Mouse (Mus musculus) intestine, embryonic 14.5 days (tissue): Measurements from ENCODE around the gene En2. TPM values are rescaled to one million over a fixed set of nuclear protein-coding genes. Genes with fewer than 3 reads are reported as not detected.

Experiments used
- ATAC-seq: fragments of 200-750 bp; cut with Nextera tagmentation; replicated peaks from 2 replicates; pipeline ENCODE4 v1.8.0; 2017; ENCODE audit warnings: low read depth, moderate number of reproducible peaks, moderate TSS enrichment, moderate library complexity; ENCODE audit not compliant: low FRiP score, low TSS enrichment
- DNase-seq: peaks from one replicate; pipeline ENCODE4 v3.0.0-alpha.2; 2018; ENCODE audit warnings: low spot score
- H3K27ac ChIP-seq: fragments of 300-500 bp; sonication (generic); 2 replicates; pipeline ENCODE4 v1.5.1; 2014; ENCODE audit warnings: low read depth, mild to moderate bottlenecking, control low read depth
- H3K27me3 ChIP-seq: fragments of 300-500 bp; sonication (generic); replicated peaks from 2 replicates; pipeline ENCODE4 v1.6.1; 2014; ENCODE audit warnings: low read length, control low read depth; ENCODE audit not compliant: control insufficient read depth, insufficient read depth
- H3K36me3 ChIP-seq: fragments of 300-500 bp; sonication (generic); 2 replicates; pipeline ENCODE4 v1.6.1; 2014; ENCODE audit warnings: low read length, control low read depth; ENCODE audit not compliant: control insufficient read depth, insufficient read depth
- H3K4me1 ChIP-seq: fragments of 300-500 bp; sonication (generic); replicated peaks from 2 replicates; pipeline ENCODE4 v1.6.1; 2014; ENCODE audit warnings: low read length, control low read depth, mixed read lengths; ENCODE audit not compliant: control insufficient read depth, insufficient read depth
- H3K4me2 ChIP-seq: fragments of 300-500 bp; sonication (generic); 2 replicates; pipeline ENCODE4 v1.6.1; 2014; ENCODE audit warnings: low read length
- H3K4me3 ChIP-seq: fragments of 300-500 bp; sonication (generic); 2 replicates; pipeline ENCODE4 v1.5.1; 2014; ENCODE audit warnings: low read depth, low read length, control low read depth, mixed read lengths
- H3K9ac ChIP-seq: fragments of 300-500 bp; sonication (generic); 2 replicates; pipeline ENCODE4 v1.6.1; 2014; ENCODE audit warnings: mild to moderate bottlenecking, low read length
- H3K9me3 ChIP-seq: fragments of 300-500 bp; sonication (generic); 2 replicates; pipeline ENCODE4 v1.6.1; 2016; ENCODE audit warnings: low read length, control low read depth; ENCODE audit not compliant: control insufficient read depth
- WGBS: fragments of 180-500 bp; shearing (Covaris S2); extraction: QIAGEN DNeasy Blood & Tissue Kit; methylation state at CpG from one replicate; pipeline ENCODE4 v1.1.7; 2014; 5-methylcytosine and 5-hydroxymethylcytosine counted together
- polyA plus RNA-seq: library from polyadenylated mRNA; unstranded; fragments of >200 nt; fragmentation: Nextera tagmentation; extraction: Ambion mirVana; gene quantifications from 2 replicates; pipeline ENCODE4 v1.2.1, GENCODE M21; 2014

En2 gene
- polyA plus RNA-seq, 1 experiment from 2014 or later: not detected

GRCm38 (mm10) chr5:28166256-28167231, 1.1 kb downstream of the En2 start:
- under 1% methylated on average over 109 of the region's 111 CpGs for WGBS
- DNase-seq: peak; percentile 85
- H3K36me3 ChIP-seq: no peaks in the 10 kb centered on the region
- peak overlapping the region; percentile 86 for H3K4me2 ChIP-seq
- H3K9ac ChIP-seq: no peak overlapping the region
- H3K9me3 ChIP-seq: no peaks in the 10 kb centered on the region
- ATAC-seq: no peak
- H3K4me3 ChIP-seq: peak overlapping the region; percentile 47
- H3K27me3 ChIP-seq: peaks cover 96% of the 10 kb centered on the region
- 0 out of 2 replicates have a peak, but pooled peaks cover 10% of the 10 kb centered on the region for H3K4me1 ChIP-seq
- no peak overlapping the region for H3K27ac ChIP-seq

- H3K27me3 ChIP-seq: peaks cover 97% of the 10 kb centered on the region
- no peak overlapping the region for H3K27ac ChIP-seq
- 1% methylated on average over 29 of the region's 29 CpGs for WGBS
- peak; percentile 73 for DNase-seq
- no peak for ATAC-seq
- 0 out of 2 replicates have a peak, but pooled peaks cover 10% of the 10 kb centered on the region for H3K4me1 ChIP-seq
- no peak overlapping the region for H3K4me2 ChIP-seq
- no peak overlapping the region for H3K9ac ChIP-seq
- H3K4me3 ChIP-seq: no peak overlapping the region
- no peaks in the 10 kb centered on the region for H3K9me3 ChIP-seq
- no peaks in the 10 kb centered on the region for H3K36me3 ChIP-seq
Observed at GRCm38 (mm10) chr5:28167611-28168252, 2.2 kb downstream of the En2 start.

- Histone ChIP-seq H3K36me3 (no peaks in the 10 kb centered on the region), H3K4me1 (0 out of 2 replicates have a peak, but pooled peaks cover 10% of the 10 kb centered on the region), H3K4me2 (no peak overlapping the region), H3K27me3 (peaks cover 97% of the 10 kb centered on the region), H3K4me3 (no peak overlapping the region), H3K9me3 (no peaks in the 10 kb centered on the region), H3K9ac (no peak overlapping the region), H3K27ac (no peak overlapping the region)
- DNase-seq (peak; percentile 76), ATAC-seq (no peak)
- 2% methylated on average over 36 of the region's 36 CpGs for WGBS
Observed at GRCm38 (mm10) chr5:28168253-28169165, 3.0 kb downstream of the En2 start.

- Histone ChIP-seq H3K36me3 (no peaks in the 10 kb centered on the region), H3K27me3 (peaks cover 97% of the 10 kb centered on the region), H3K9ac (no peak overlapping the region), H3K4me1 (0 out of 2 replicates have a peak, but pooled peaks cover 10% of the 10 kb centered on the region), H3K4me2 (no peak overlapping the region), H3K9me3 (no peaks in the 10 kb centered on the region), H3K27ac (no peak overlapping the region), H3K4me3 (no peak overlapping the region)
- WGBS: 5% methylated on average over 5 of the region's 5 CpGs
- ATAC-seq: no peak
- DNase-seq: peak; percentile 62
Observed at GRCm38 (mm10) chr5:28169166-28169801, 3.8 kb downstream of the En2 start.

- Histone ChIP-seq H3K9me3 (no peaks in the 10 kb centered on the region), H3K36me3 (no peaks in the 10 kb centered on the region), H3K4me3 (no peak overlapping the region), H3K27ac (no peak overlapping the region), H3K27me3 (peaks cover 97% of the 10 kb centered on the region), H3K4me1 (0 out of 2 replicates have a peak, but pooled peaks cover 10% of the 10 kb centered on the region), H3K4me2 (no peak overlapping the region), H3K9ac (no peak overlapping the region)
- DNase-seq (peak; percentile 67), ATAC-seq (no peak)
- WGBS: 3% methylated on average over 17 of the region's 17 CpGs
Observed at GRCm38 (mm10) chr5:28170081-28170480, 4.6 kb downstream of the En2 start.

- Histone ChIP-seq H3K27ac (no peak overlapping the region), H3K4me1 (0 out of 2 replicates have a peak, but pooled peaks cover 9% of the 10 kb centered on the region), H3K4me2 (no peak overlapping the region), H3K9me3 (no peaks in the 10 kb centered on the region), H3K4me3 (no peak overlapping the region), H3K27me3 (peaks cover 97% of the 10 kb centered on the region), H3K9ac (no peak overlapping the region), H3K36me3 (no peaks in the 10 kb centered on the region)
- WGBS: 2% methylated on average over 19 of the region's 19 CpGs
- ATAC-seq: no peak
- peak; percentile 70 for DNase-seq
Observed at GRCm38 (mm10) chr5:28170892-28171291, 5.4 kb downstream of the En2 start.

GRCm38 (mm10) chr5:28171667-28172066, 6.2 kb downstream of the En2 start:
- H3K9me3 ChIP-seq: no peaks in the 10 kb centered on the region
- no peak overlapping the region for H3K27ac ChIP-seq
- H3K4me1 ChIP-seq: 0 out of 2 replicates have a peak, but pooled peaks cover 3% of the 10 kb centered on the region
- H3K4me2 ChIP-seq: no peak overlapping the region
- no peak overlapping the region for H3K9ac ChIP-seq
- no peak for DNase-seq
- H3K27me3 ChIP-seq: peaks cover 97% of the 10 kb centered on the region
- 15% methylated on average over 5 of the region's 5 CpGs for WGBS
- no peaks in the 10 kb centered on the region for H3K36me3 ChIP-seq
- no peak overlapping the region for H3K4me3 ChIP-seq
- no peak for ATAC-seq
